Mouse (Mus musculus): Measurements from ENCODE around the gene Ugt1a9.
"Not testable (repeated sequence)": the region's sequence is repeated elsewhere in the genome, so short reads cannot be mapped to it uniquely, and the experiment has no call there.

Ugt1a9 gene

GRCm38 (mm10) chr1:88105656-88106055 is 35.1 kb downstream of the Ugt1a9 start:
- DNase-seq (ENCODE audit: low read depth, low spot score): no peak

- DNase-seq (ENCODE audit: low read depth, low spot score): not testable (repeated sequence)
Observed at GRCm38 (mm10) chr1:88109027-88109557, 38.5 kb downstream of the Ugt1a9 start.

DNA sequence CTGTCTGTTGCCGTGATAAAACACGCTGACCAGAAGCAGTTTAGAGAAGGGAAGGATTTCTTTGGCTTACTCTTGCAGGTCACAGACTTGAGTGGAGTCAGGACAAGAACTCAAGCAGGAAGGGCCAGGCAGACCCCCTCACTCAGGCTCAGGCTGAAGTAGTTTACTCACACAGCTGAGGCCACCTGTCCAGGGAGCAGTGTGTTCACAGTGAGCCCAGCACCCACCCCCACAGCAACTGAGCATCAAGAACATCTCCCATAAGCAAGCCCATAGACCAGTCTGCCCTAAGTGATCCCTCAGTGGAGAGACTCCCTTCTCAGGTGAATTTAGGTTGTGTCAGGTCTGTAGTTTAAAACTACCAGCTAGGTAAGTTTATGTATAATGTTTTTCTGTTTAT is 39.0 kb downstream of the Ugt1a9 start:
- DNase-seq (ENCODE audit: low read depth, low spot score): not testable (repeated sequence)

GRCm38 (mm10) chr1:88112769-88113168 is 42.2 kb downstream of the Ugt1a9 start:
- DNase-seq (ENCODE audit: low read depth, low spot score): not testable (repeated sequence)

DNA sequence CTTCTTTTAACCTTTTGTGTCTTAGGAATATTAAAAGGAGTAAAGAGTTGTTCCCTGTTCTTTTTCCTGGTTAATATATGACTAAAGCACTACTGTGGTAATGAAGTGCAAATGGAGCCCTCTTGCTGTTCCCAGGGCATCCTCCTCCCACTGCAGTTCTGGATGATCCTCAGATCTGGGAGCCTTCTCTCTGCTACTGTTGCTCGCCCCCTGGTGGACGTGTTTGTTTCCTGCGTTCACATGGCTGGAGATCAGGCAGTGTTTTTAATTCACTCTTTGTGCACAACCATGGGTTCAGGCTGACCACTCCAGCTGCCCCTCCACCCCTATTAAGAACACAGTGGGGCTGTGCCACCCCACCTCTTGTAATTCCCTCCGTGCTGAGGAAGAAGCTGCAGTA is 50.0 kb downstream of the Ugt1a9 start:
- not testable (repeated sequence) for DNase-seq (ENCODE audit: low read depth, low spot score)

- DNase-seq (ENCODE audit: low read depth, low spot score): not testable (repeated sequence)
Observed at GRCm38 (mm10) chr1:88121521-88121920, 50.9 kb downstream of the Ugt1a9 start.

GRCm38 (mm10) chr1:88125827-88126360 is 55.3 kb downstream of the Ugt1a9 start:
- DNase-seq (ENCODE audit: low read depth, low spot score): not testable (repeated sequence)

DNA sequence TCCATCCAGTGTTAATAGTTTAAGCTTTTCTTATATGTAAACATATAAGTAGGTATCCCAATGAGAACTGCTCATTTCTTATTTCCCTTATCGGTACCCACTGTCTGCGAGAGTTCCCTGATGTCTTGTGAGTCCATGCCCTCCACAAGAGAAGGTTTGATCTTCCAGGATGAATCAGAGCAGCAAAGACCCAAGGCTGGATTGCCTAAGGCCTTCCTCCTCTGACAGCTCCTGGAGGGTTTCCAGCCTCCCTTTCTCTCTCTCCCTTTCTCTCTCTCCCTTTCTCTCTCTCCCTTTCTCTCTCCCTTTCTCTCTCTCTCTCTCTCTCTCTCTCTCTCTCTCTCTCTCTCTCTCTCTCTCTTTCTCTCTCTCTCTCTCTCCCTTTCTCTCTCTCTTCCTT is 58.5 kb downstream of the Ugt1a9 start:
- not testable (repeated sequence) for DNase-seq (ENCODE audit: low read depth, low spot score)

DNA sequence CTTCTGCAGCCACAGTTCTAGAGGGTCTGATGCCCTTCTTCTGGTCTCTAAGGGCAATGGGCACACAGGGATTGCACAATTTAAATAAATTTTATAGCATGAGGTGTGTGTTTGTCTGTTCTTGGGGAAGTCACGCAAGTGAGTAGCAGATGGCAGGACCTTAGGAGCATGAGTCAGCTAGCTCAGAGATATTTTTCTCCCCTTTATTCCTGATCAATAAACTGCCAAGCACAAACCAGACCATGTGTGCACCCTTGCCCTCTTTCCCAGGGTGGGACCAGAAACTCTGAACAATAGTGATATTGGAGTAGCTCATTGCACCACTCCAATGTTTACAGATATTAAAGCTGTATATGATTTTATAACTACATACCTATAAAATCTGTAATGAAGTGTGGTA is 59.6 kb downstream of the Ugt1a9 start:
- DNase-seq (ENCODE audit: low read depth, low spot score): not testable (repeated sequence)

DNA sequence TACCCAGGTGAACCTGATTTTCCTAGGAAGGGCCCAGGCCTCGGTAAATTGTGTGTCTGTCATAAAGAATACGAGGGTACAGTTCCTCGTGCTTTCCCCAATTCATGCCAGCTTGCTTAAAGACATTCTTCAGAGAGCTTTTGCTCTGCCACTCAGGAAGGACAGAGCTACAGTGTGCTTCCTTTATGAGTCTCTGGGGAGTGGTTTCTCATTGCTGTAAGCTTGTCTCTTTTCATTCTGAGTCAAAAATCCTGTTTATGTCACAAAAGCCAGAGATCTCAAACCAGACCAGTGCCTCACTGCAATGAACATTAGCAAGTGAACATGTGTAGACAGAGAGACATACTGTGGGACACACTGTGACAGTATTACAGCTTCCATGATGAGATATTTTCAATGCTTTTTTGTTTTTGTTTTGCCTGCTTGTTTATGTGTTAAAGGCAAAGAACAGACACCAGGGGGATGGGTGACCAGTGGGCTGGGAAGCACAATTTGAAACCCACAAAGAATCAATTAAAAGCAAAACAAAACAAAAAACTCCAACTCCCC is 63.4 kb downstream of the Ugt1a9 start:
- DNase-seq (ENCODE audit: low read depth, low spot score): no peak

GRCm38 (mm10) chr1:88134457-88135011 is 63.9 kb downstream of the Ugt1a9 start, which contains the start of gene Ugt1a6a:
Ugt1a6a (plus strand) TSS chr1:88134809.
- not testable (repeated sequence) for DNase-seq (ENCODE audit: low read depth, low spot score)

- not testable (repeated sequence) for DNase-seq (ENCODE audit: low read depth, low spot score)
Observed at GRCm38 (mm10) chr1:88135229-88135904, 64.8 kb downstream of the Ugt1a9 start.

GRCm38 (mm10) chr1:88136646-88137045 is 66.0 kb downstream of the Ugt1a9 start:
- DNase-seq (ENCODE audit: low read depth, low spot score): no peak

GRCm38 (mm10) chr1:88137264-88137663 is 66.7 kb downstream of the Ugt1a9 start:
- no peak for DNase-seq (ENCODE audit: low read depth, low spot score)

- no peak for DNase-seq (ENCODE audit: low read depth, low spot score)
Observed at GRCm38 (mm10) chr1:88138145-88138544, 67.5 kb downstream of the Ugt1a9 start.

DNA sequence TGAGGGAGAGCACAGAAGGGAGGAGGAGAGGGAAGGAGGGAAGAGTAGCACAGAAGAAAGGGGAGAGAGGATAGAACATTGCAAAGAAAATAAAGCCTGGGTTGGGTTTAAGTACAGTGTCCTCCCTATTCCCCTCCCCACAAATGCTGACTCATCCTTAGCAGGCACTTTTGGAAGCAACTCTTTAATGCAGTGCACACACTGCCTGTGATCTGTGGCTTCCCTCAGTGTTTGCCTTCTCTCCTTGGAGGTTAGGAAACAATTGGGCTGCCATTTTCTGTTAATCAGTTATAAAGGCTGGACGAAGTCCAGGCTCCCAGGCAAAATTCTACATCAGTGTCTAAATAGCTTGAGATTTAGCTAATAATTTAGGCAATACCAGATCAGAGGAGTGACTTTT is 69.9 kb downstream of the Ugt1a9 start:
- DNase-seq (ENCODE audit: low read depth, low spot score): not testable (repeated sequence)

GRCm38 (mm10) chr1:88143966-88144675 is 73.5 kb downstream of the Ugt1a9 start:
- peak; percentile 26 for DNase-seq (ENCODE audit: low read depth, low spot score)

- DNase-seq (ENCODE audit: low read depth, low spot score): not testable (repeated sequence)
Observed at GRCm38 (mm10) chr1:88145278-88145677, 74.7 kb downstream of the Ugt1a9 start.

- DNase-seq (ENCODE audit: low read depth, low spot score): not testable (repeated sequence)
Observed at GRCm38 (mm10) chr1:88150133-88150532, 79.5 kb downstream of the Ugt1a9 start.

DNA sequence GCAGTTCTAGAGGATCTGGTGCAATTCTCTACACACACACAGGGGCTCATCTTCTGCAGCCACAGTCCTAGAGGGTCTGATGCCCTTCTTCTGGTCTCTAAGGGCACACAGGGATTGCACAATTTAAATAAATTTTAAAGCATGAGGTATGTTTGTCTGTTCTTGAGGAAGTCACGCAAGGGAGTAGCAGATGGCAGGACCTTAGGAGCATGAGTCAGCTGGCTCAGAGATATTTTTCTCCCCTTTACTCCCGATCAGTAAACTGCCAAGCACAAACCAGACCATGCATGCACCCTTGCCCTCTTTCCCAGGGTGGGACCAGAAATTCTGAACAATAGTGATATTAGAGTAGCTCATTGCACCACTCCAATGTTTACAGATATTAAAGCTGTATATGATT is 87.8 kb downstream of the Ugt1a9 start:
- no peak for DNase-seq (ENCODE audit: low read depth, low spot score)

DNA sequence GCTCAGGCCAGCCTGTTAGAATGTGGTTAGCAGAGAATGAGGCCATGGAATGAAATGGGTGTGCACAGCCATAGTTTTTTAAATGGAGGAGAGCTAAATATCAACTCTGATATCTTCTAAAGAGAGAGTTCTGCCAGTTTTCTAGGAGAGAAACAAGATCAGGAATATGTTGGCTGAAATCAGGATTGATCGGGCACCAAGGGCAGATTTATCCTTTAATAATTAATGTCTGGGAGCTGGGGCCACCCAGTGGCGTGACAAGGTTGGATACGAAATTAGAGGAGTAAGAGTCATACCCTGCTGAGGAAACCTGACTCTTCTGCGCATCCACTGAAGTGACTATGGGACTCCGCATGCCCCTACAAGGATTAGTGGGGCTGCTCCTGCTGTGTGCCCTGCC is 95.1 kb downstream of the Ugt1a9 start, which contains the start of gene Ugt1a5:
Gene Ugt1a5 (plus strand): TSS at position 302 of the 400 bp plus-strand sequence.
- DNase-seq (ENCODE audit: low read depth, low spot score): no peak

- not testable (repeated sequence) for DNase-seq (ENCODE audit: low read depth, low spot score)
Observed at GRCm38 (mm10) chr1:88172190-88172589, 101.6 kb downstream of the Ugt1a9 start.

Measured in CD4-positive helper T cell, adult 2 months (primary cell).